In genomic region chr5:74641000-74641399, GRCm38 (mm10) we compare ENCODE assay signal across 7 mouse cellular contexts.
DNase-seq lines count a peak whose midpoint lies in the region; ATAC-seq and TF ChIP-seq lines count a peak whose summit lies in the region.

No protein-coding gene starts in this region.

- TF ChIP-seq POLR2A in liver, adult 2 months (IDR thresholded peaks at IDR 0.05; ENCODE audit: extremely low read depth, insufficient read depth, low read length), result no peak

- no peak overlapping the region for H3K4me2 ChIP-seq in liver, embryonic 11.5 days
- H3K4me2 ChIP-seq in lung, embryonic 15.5 days, result no peak overlapping the region
- H3K4me2 ChIP-seq in neural tube, embryonic 15.5 days, result no peak overlapping the region

- H3K36me3 ChIP-seq in liver, adult 2 months (ENCODE audit: control insufficient read depth, insufficient read depth, low read length), result no peaks in the 10 kb centered on the region
- no peaks in the 10 kb centered on the region for H3K36me3 ChIP-seq in liver, embryonic 11.5 days (ENCODE audit: control insufficient read depth, insufficient read depth, low read length)
- no peaks in the 10 kb centered on the region for H3K36me3 ChIP-seq in lung, embryonic 15.5 days
- H3K36me3 ChIP-seq in neural tube, embryonic 15.5 days, result no peaks in the 10 kb centered on the region

- H3K4me3 ChIP-seq in liver, adult 2 months (ENCODE audit: insufficient read depth, low read depth, low read length), result no peak overlapping the region
- H3K4me3 ChIP-seq in liver, embryonic 11.5 days (ENCODE audit: low read depth, low read length), result no peak overlapping the region
- no peak overlapping the region for H3K4me3 ChIP-seq in lung, embryonic 15.5 days
- H3K4me3 ChIP-seq in neural tube, embryonic 15.5 days (replicated peaks), result no peak overlapping the region

- intact Hi-C loops in heart, postnatal 36 days (cut with DNase I), result loop anchor here (1.0 to 5.0 kb wide), 6 partner anchors 36 to 516 kb away; partner anchors contain the start of gene Lnx1

- H3K79me2 ChIP-seq in liver, adult 2 months (ENCODE audit: control insufficient read depth, insufficient read depth, low read length), result no peaks in the 10 kb centered on the region

- ATAC-seq in liver, embryonic 11.5 days (replicated peaks; ENCODE audit: low FRiP score), result no peak
- ATAC-seq in lung, embryonic 15.5 days (ENCODE audit: borderline replicate concordance, extremely low read depth, low FRiP score, low TSS enrichment), result 0 out of 2 replicates have a peak, but pooled peaks have one; percentile 46
- no peak for ATAC-seq in neural tube, embryonic 15.5 days (ENCODE audit: low FRiP score)

- no peaks in the 10 kb centered on the region for H3K27me3 ChIP-seq in liver, adult 2 months (ENCODE audit: control insufficient read depth, insufficient read depth, low read length)
- H3K27me3 ChIP-seq in liver, embryonic 11.5 days (replicated peaks; ENCODE audit: control insufficient read depth, insufficient read depth, low read length), result no peaks in the 10 kb centered on the region
- H3K27me3 ChIP-seq in lung, embryonic 15.5 days, result no peaks in the 10 kb centered on the region
- no peaks in the 10 kb centered on the region for H3K27me3 ChIP-seq in neural tube, embryonic 15.5 days (replicated peaks)

- peak overlapping the region; percentile 4; the same call in 1 of the 2 replicates for H3K9ac ChIP-seq in liver, adult 2 months (ENCODE audit: low read depth, low read length)
- H3K9ac ChIP-seq in liver, embryonic 11.5 days (ENCODE audit: low read depth, low read length), result no peak overlapping the region
- H3K9ac ChIP-seq in lung, embryonic 15.5 days, result no peak overlapping the region
- H3K9ac ChIP-seq in neural tube, embryonic 15.5 days (replicated peaks), result no peak overlapping the region

- peak; percentile 67 for DNase-seq in liver, adult 2 months (ENCODE audit: extremely low read depth, low read depth, low spot score)
- DNase-seq in liver, embryonic 11.5 days (ENCODE audit: low spot score), result no peak
- DNase-seq in MN1 (ENCODE audit: low spot score), result peak; percentile 59
- DNase-seq in c-Kit-positive CD71-negative TER-119-negative erythroid progenitor cells, embryonic 14.5 days (ENCODE audit: low read depth), result peak; percentile 19
- DNase-seq in heart, postnatal 36 days, result peak; percentile 41 to 59

- no peaks in the 10 kb centered on the region for H3K9me3 ChIP-seq in liver, embryonic 11.5 days (ENCODE audit: control insufficient read depth, low read length)
- no peaks in the 10 kb centered on the region for H3K9me3 ChIP-seq in lung, embryonic 15.5 days
- no peaks in the 10 kb centered on the region for H3K9me3 ChIP-seq in neural tube, embryonic 15.5 days (replicated peaks)

- WGBS in liver, adult 2 months, result 13% methylated on average over 6 of the region's 6 CpGs
- WGBS in liver, embryonic 11.5 days, result 46% methylated on average over 6 of the region's 6 CpGs
- 41% methylated on average over 6 of the region's 6 CpGs for WGBS in lung, embryonic 15.5 days
- WGBS in neural tube, embryonic 15.5 days, result 45% methylated on average over 6 of the region's 6 CpGs

- peak overlapping the region; percentile 22; the same call in 1 of the 2 replicates for H3K27ac ChIP-seq in liver, adult 2 months (replicated peaks; ENCODE audit: insufficient read depth, low read depth, low read length)
- H3K27ac ChIP-seq in liver, embryonic 11.5 days (ENCODE audit: low read depth, low read length), result no peak overlapping the region
- H3K27ac ChIP-seq in lung, embryonic 15.5 days, result no peak overlapping the region
- H3K27ac ChIP-seq in neural tube, embryonic 15.5 days (replicated peaks), result no peak overlapping the region

- peaks cover 13% of the 10 kb centered on the region for H3K4me1 ChIP-seq in liver, adult 2 months (ENCODE audit: control insufficient read depth, insufficient read depth, low read length)
- no peaks in the 10 kb centered on the region for H3K4me1 ChIP-seq in liver, embryonic 11.5 days (replicated peaks; ENCODE audit: control insufficient read depth, insufficient read depth, low read length)
- 0 out of 2 replicates have a peak, but pooled peaks cover 2% of the 10 kb centered on the region for H3K4me1 ChIP-seq in lung, embryonic 15.5 days
- no peaks in the 10 kb centered on the region for H3K4me1 ChIP-seq in neural tube, embryonic 15.5 days

- TF ChIP-seq CTCF in liver, adult 2 months (IDR thresholded peaks at IDR 0.05; ENCODE audit: low read depth, low read length), result peak; percentile 38; the same call in 1 of the 2 replicates
